Mouse (Mus musculus): Measurements from ENCODE around the gene Ccr1. TPM values are rescaled to one million over a fixed set of nuclear protein-coding genes. Genes with fewer than 3 reads are reported as not detected.

The Ccr1 gene
- polyA plus RNA-seq, 1 experiment from 2014 or later, result 1.0 TPM

GRCm38 (mm10) chr9:123941316-123941715 is 27.2 kb downstream of the Ccr1 start:
- DNase-seq (ENCODE audit: low spot score) (no peak), ATAC-seq (no peak)
- no peak overlapping the region for H3K4me2 ChIP-seq (ENCODE audit: low read length)
- no peaks in the 10 kb centered on the region for H3K9me3 ChIP-seq (replicated peaks; ENCODE audit: control insufficient read depth, low read length)
- no peak overlapping the region for H3K27ac ChIP-seq (ENCODE audit: low read depth, low read length)
- no peaks in the 10 kb centered on the region for H3K27me3 ChIP-seq (replicated peaks; ENCODE audit: control insufficient read depth, insufficient read depth, low read length)
- H3K4me1 ChIP-seq (ENCODE audit: control insufficient read depth, insufficient read depth, low read length), result no peaks in the 10 kb centered on the region
- no peak overlapping the region for H3K9ac ChIP-seq (ENCODE audit: low read length)
- 80% methylated on average over 2 of the region's 2 CpGs for WGBS
- no peaks in the 10 kb centered on the region for H3K36me3 ChIP-seq (ENCODE audit: control insufficient read depth, insufficient read depth, low read length)
- H3K4me3 ChIP-seq (ENCODE audit: low read depth, low read length), result no peak overlapping the region

GRCm38 (mm10) chr9:123940628-123941027 is 27.9 kb downstream of the Ccr1 start:
- H3K27ac ChIP-seq (ENCODE audit: low read depth, low read length), result no peak overlapping the region
- H3K4me3 ChIP-seq (ENCODE audit: low read depth, low read length), result no peak overlapping the region
- no peaks in the 10 kb centered on the region for H3K36me3 ChIP-seq (ENCODE audit: control insufficient read depth, insufficient read depth, low read length)
- no peak overlapping the region for H3K9ac ChIP-seq (ENCODE audit: low read length)
- DNase-seq (ENCODE audit: low spot score) (no peak), ATAC-seq (no peak)
- H3K27me3 ChIP-seq (replicated peaks; ENCODE audit: control insufficient read depth, insufficient read depth, low read length), result no peaks in the 10 kb centered on the region
- no peaks in the 10 kb centered on the region for H3K9me3 ChIP-seq (replicated peaks; ENCODE audit: control insufficient read depth, low read length)
- H3K4me2 ChIP-seq (ENCODE audit: low read length), result no peak overlapping the region
- H3K4me1 ChIP-seq (ENCODE audit: control insufficient read depth, insufficient read depth, low read length), result no peaks in the 10 kb centered on the region

- Histone ChIP-seq H3K4me1 (ENCODE audit: control insufficient read depth, insufficient read depth, low read length) (no peaks in the 10 kb centered on the region), H3K4me3 (ENCODE audit: low read depth, low read length) (no peak overlapping the region), H3K36me3 (ENCODE audit: control insufficient read depth, insufficient read depth, low read length) (no peaks in the 10 kb centered on the region), H3K9ac (ENCODE audit: low read length) (no peak overlapping the region), H3K27me3 (replicated peaks; ENCODE audit: control insufficient read depth, insufficient read depth, low read length) (no peaks in the 10 kb centered on the region), H3K27ac (ENCODE audit: low read depth, low read length) (no peak overlapping the region), H3K4me2 (ENCODE audit: low read length) (no peak overlapping the region), H3K9me3 (replicated peaks; ENCODE audit: control insufficient read depth, low read length) (no peaks in the 10 kb centered on the region)
- no peak for DNase-seq (ENCODE audit: low spot score)
- no peak for ATAC-seq
- 81% methylated on average over 1 of the region's 1 CpGs for WGBS
Measured at GRCm38 (mm10) chr9:123940168-123940567, 28.3 kb downstream of the Ccr1 start.

- no peaks in the 10 kb centered on the region for H3K36me3 ChIP-seq (ENCODE audit: control insufficient read depth, insufficient read depth, low read length)
- H3K4me3 ChIP-seq (ENCODE audit: low read depth, low read length), result no peak overlapping the region
- no peaks in the 10 kb centered on the region for H3K27me3 ChIP-seq (replicated peaks; ENCODE audit: control insufficient read depth, insufficient read depth, low read length)
- H3K9me3 ChIP-seq (replicated peaks; ENCODE audit: control insufficient read depth, low read length), result no peaks in the 10 kb centered on the region
- no peak overlapping the region for H3K4me2 ChIP-seq (ENCODE audit: low read length)
- ATAC-seq, result no peak
- WGBS, result 94% methylated on average over 2 of the region's 2 CpGs
- DNase-seq (ENCODE audit: low spot score), result no peak
- H3K4me1 ChIP-seq (ENCODE audit: control insufficient read depth, insufficient read depth, low read length), result no peaks in the 10 kb centered on the region
- no peak overlapping the region for H3K27ac ChIP-seq (ENCODE audit: low read depth, low read length)
- H3K9ac ChIP-seq (ENCODE audit: low read length), result no peak overlapping the region
Measured at GRCm38 (mm10) chr9:123937989-123938388, 30.5 kb downstream of the Ccr1 start.

- H3K4me3 ChIP-seq (ENCODE audit: low read depth, low read length), result no peak overlapping the region
- H3K9me3 ChIP-seq (replicated peaks; ENCODE audit: control insufficient read depth, low read length), result no peaks in the 10 kb centered on the region
- no peaks in the 10 kb centered on the region for H3K36me3 ChIP-seq (ENCODE audit: control insufficient read depth, insufficient read depth, low read length)
- 91% methylated on average over 9 of the region's 9 CpGs for WGBS
- no peaks in the 10 kb centered on the region for H3K4me1 ChIP-seq (ENCODE audit: control insufficient read depth, insufficient read depth, low read length)
- no peak overlapping the region for H3K9ac ChIP-seq (ENCODE audit: low read length)
- DNase-seq (ENCODE audit: low spot score), result no peak
- no peak overlapping the region for H3K27ac ChIP-seq (ENCODE audit: low read depth, low read length)
- no peak for ATAC-seq
- no peaks in the 10 kb centered on the region for H3K27me3 ChIP-seq (replicated peaks; ENCODE audit: control insufficient read depth, insufficient read depth, low read length)
- no peak overlapping the region for H3K4me2 ChIP-seq (ENCODE audit: low read length)
Measured at GRCm38 (mm10) chr9:123936604-123937280, 31.8 kb downstream of the Ccr1 start.

- Histone ChIP-seq H3K4me1 (ENCODE audit: control insufficient read depth, insufficient read depth, low read length) (no peaks in the 10 kb centered on the region), H3K9ac (ENCODE audit: low read length) (no peak overlapping the region), H3K4me2 (ENCODE audit: low read length) (no peak overlapping the region), H3K4me3 (ENCODE audit: low read depth, low read length) (no peak overlapping the region), H3K27ac (ENCODE audit: low read depth, low read length) (no peak overlapping the region), H3K9me3 (replicated peaks; ENCODE audit: control insufficient read depth, low read length) (no peaks in the 10 kb centered on the region), H3K36me3 (ENCODE audit: control insufficient read depth, insufficient read depth, low read length) (no peaks in the 10 kb centered on the region), H3K27me3 (replicated peaks; ENCODE audit: control insufficient read depth, insufficient read depth, low read length) (no peaks in the 10 kb centered on the region)
- ATAC-seq, result no peak
- WGBS, result 92% methylated on average over 5 of the region's 5 CpGs
- DNase-seq (ENCODE audit: low spot score), result no peak
Measured at GRCm38 (mm10) chr9:123935776-123936175, 32.7 kb downstream of the Ccr1 start.

- no peak for ATAC-seq
- no peak overlapping the region for H3K4me2 ChIP-seq (ENCODE audit: low read length)
Measured at GRCm38 (mm10) chr9:123935346-123935745, 33.1 kb downstream of the Ccr1 start.

GRCm38 (mm10) chr9:123933716-123934445 is 34.6 kb downstream of the Ccr1 start:
- Histone ChIP-seq H3K9ac (ENCODE audit: low read length) (no peak overlapping the region), H3K4me2 (ENCODE audit: low read length) (no peak overlapping the region), H3K36me3 (ENCODE audit: control insufficient read depth, insufficient read depth, low read length) (no peaks in the 10 kb centered on the region), H3K27ac (ENCODE audit: low read depth, low read length) (no peak overlapping the region), H3K9me3 (replicated peaks; ENCODE audit: control insufficient read depth, low read length) (no peaks in the 10 kb centered on the region), H3K4me1 (ENCODE audit: control insufficient read depth, insufficient read depth, low read length) (no peaks in the 10 kb centered on the region), H3K27me3 (replicated peaks; ENCODE audit: control insufficient read depth, insufficient read depth, low read length) (no peaks in the 10 kb centered on the region), H3K4me3 (ENCODE audit: low read depth, low read length) (no peak overlapping the region)
- 93% methylated on average over 5 of the region's 5 CpGs for WGBS
- DNase-seq (ENCODE audit: low spot score) (no peak), ATAC-seq (no peak)

More at GRCm38 (mm10) chr9:123935346-123935745, 33.1 kb downstream of the Ccr1 start:
- no peak overlapping the region for H3K4me3 ChIP-seq (ENCODE audit: low read depth, low read length)
- no peaks in the 10 kb centered on the region for H3K4me1 ChIP-seq (ENCODE audit: control insufficient read depth, insufficient read depth, low read length)
- H3K27ac ChIP-seq (ENCODE audit: low read depth, low read length), result no peak overlapping the region
- no peak for DNase-seq (ENCODE audit: low spot score)
- no peaks in the 10 kb centered on the region for H3K36me3 ChIP-seq (ENCODE audit: control insufficient read depth, insufficient read depth, low read length)
- H3K9ac ChIP-seq (ENCODE audit: low read length), result no peak overlapping the region
- no peaks in the 10 kb centered on the region for H3K27me3 ChIP-seq (replicated peaks; ENCODE audit: control insufficient read depth, insufficient read depth, low read length)
- no peaks in the 10 kb centered on the region for H3K9me3 ChIP-seq (replicated peaks; ENCODE audit: control insufficient read depth, low read length)
- WGBS, result 94% methylated on average over 6 of the region's 6 CpGs
